Mouse (Mus musculus) cortical plate, adult 2 months (tissue): ENCODE data around the gene Cxadr. TPM values are rescaled to one million over a fixed set of nuclear protein-coding genes. Genes with fewer than 3 reads are reported as not detected.

Experiments used
- H3K27ac ChIP-seq: fragments of 200-500 bp; 2 replicates; pipeline ENCODE4 v1.5.1; 2012; ENCODE audit warnings: low read length, control low read depth, inconsistent platforms; ENCODE audit not compliant: insufficient read depth
- H3K4me1 ChIP-seq: fragments of 200-500 bp; 2 replicates; pipeline ENCODE4 v1.6.1; 2011; ENCODE audit warnings: low read length; ENCODE audit not compliant: control insufficient read depth, insufficient read depth
- H3K4me3 ChIP-seq: fragments of 200-500 bp; 2 replicates; pipeline ENCODE4 v1.5.1; 2011; ENCODE audit warnings: mild to moderate bottlenecking, low read length, control low read depth; ENCODE audit not compliant: insufficient read depth
- CTCF ChIP-seq: fragments of 200-500 bp; IDR thresholded peaks from 2 replicates; pipeline ENCODE4 v1.5.1; 2011; ENCODE audit warnings: mild to moderate bottlenecking, control low read depth, low read length; ENCODE audit not compliant: insufficient read depth; ENCODE audit errors: extremely low read depth
- POLR2A ChIP-seq: fragments of 200-500 bp; IDR thresholded peaks from 2 replicates; pipeline ENCODE4 v1.6.1; 2011; ENCODE audit warnings: mild to moderate bottlenecking, low read length, control low read depth; ENCODE audit not compliant: insufficient read depth; ENCODE audit errors: extremely low read depth
- polyA plus RNA-seq: library from polyadenylated mRNA; depleted of rRNA; stranded (reverse); fragments of >200 nt; gene quantifications from 2 replicates; pipeline ENCODE4 v1.2.3, GENCODE M21; 2012

Cxadr gene
- polyA plus RNA-seq, 1 experiment: 23.1 TPM

DNA sequence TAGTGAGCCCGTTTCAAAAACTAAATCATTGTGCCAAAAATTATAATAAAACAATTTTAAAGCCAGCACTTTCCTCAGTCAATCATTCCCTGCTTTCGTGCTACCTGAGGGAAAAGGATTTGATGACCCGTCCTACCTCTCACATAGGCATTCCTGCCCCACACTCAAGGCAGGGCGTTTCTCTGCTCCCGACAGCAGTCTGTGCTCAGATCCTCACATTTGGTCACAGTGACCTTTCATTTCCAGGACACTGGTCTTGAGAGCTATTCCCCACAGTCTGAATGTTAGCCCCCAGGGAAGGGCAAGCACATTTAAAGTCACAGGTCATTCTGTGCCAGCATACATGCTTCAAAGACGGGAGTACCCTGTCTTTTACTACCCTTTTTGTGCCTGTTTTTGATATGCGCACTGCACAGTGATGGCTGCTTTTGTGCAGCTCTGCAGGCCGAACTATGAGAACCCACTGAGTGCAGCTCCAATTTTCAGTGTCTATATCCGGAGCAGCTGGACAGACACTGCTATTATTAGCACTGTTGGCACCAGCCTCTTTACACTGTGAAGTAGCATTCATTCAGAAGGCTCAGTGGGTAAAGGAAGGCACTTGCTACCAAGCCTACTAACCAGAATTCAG lies 26.3 kb upstream of the Cxadr start:
- Histone ChIP-seq H3K4me1 (no peaks in the 10 kb centered on the region), H3K4me3 (no peak overlapping the region), H3K27ac (no peak overlapping the region)
- TF ChIP-seq POLR2A (no peak), CTCF (no peak)

DNA sequence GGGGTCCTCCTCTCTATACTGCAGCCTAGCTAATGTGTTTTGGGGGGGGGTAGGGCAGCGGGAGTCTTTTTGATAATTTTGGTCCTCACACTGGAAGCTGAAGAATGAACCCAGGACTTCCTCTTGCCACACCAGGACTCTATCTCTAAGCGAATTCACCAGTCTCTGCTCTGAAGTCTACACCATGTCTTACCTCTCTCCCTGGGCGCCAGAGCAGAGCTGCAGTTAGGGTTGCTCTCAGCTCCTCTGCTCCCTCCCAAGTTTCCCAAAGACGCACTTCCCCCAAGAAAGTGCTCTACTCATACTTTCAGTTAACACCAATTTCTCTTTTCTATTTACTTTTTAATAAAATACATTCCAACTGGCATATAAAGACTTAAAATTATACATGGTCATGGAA lies 23.7 kb upstream of the Cxadr start:
- TF ChIP-seq POLR2A (no peak), CTCF (no peak)
- Histone ChIP-seq H3K27ac (no peak overlapping the region), H3K4me1 (no peaks in the 10 kb centered on the region), H3K4me3 (no peak overlapping the region)

DNA sequence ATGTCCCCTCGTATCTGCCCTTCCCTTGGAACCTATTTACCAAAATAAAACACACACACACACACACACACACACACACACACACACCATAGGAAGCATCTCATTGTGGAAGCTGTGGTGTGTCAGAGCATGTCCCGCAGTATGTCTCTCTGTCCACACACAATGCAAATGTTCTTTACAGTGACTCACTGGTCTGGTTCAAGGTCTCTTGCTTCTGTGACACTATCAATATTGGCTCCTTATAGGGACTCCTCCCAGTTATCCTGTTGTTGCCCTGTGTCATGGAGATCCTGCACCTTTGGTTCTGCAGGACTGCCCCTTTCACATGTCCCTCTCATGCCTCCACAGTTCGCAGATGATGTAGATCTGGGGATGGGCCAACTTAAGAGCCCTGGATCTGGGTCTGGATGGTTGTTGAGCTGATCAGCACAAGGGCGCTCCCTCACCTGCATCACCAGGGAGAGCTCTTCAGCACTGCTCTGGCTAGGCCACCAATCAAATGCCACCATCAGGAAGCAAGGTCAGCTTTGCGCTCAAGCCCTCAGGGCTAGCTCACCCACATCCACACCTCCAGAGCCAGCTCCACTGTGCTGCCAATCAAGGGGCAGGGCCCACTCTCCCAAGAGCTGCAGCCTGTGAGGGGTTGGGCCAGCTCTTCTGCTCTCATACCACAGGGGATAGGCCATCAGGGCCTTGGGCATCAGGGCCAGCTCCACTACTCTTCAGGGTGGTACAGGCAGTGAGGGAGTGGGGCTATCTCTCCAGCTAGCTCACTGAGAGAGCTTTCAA lies 21.0 kb upstream of the Cxadr start:
- H3K4me3 ChIP-seq: no peak overlapping the region
- no peaks in the 10 kb centered on the region for H3K4me1 ChIP-seq
- H3K27ac ChIP-seq: no peak overlapping the region
- TF ChIP-seq CTCF (no peak), POLR2A (no peak)

DNA sequence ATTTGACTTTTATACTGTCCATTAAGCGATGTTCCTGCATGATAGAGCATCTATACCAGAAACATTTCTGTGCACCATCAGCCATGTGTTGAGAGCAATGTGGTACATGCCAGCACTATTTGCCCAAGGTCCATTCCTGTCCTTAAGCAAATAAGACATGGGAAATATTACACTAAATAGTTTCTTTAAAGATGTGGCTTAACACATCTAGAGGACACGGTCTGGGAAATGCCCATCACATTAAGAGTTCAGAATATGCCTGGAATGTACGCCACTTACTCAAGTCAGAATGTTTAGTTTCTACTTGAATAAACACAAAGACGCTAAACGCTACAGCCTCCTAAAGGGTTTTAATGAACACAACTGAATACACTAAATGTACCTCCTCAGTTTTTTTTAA lies 18.1 kb upstream of the Cxadr start:
- no peak overlapping the region for H3K4me3 ChIP-seq
- H3K27ac ChIP-seq: no peak overlapping the region
- TF ChIP-seq POLR2A (no peak), CTCF (no peak)
- no peaks in the 10 kb centered on the region for H3K4me1 ChIP-seq

DNA sequence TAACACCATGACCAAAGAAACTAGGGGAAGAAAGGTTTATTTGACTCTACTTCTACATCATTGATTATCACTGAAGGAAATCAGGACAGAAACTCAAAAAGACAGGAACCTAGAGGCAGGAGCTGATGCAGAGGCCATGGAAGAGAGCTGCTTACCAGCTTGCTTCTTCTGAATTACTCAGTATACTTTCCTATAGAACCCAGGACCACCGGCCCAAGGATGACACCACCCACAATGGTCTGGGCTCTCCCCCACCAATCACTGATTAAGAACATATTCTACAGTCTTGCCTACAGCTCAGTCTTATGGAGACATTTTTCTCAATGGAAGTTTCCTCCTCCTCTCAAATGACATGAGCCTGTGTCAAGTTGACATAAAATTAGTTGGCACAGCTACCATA lies 7.2 kb upstream of the Cxadr start:
- H3K4me3 ChIP-seq: no peak overlapping the region
- TF ChIP-seq POLR2A: no peak
- no peaks in the 10 kb centered on the region for H3K4me1 ChIP-seq
- no peak overlapping the region for H3K27ac ChIP-seq

DNA sequence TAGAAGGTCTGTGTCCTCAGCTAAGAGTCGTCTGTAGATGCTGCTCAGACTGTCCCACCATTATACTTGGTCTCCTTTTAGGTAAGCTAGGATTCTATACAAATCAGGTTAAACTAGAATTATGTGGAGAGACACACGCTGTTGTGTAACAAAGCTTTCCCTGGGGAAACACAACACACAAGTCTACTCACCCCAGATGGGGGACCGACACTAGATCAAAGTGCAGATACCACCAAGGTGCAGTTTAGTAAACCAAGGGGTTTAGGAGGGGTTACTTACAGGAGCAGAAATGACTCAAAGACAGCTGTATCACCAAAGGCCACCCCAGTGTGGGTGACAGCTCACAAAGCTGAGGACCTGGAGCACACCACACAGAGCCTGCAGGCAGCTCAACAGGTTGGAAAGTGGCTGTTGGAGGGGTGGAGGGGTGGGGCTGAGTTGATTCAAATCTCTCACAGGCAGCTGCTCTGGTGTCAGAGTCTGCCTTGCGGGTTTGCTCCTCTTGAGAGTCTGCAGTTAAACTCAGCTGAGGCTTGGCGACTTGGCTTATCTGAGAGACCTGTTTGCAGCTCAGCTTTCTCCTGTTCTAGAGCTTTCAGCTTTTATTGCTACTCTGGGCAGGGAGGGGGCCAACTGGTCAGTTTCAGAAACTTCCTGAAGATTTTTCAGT lies 6.5 kb upstream of the Cxadr start:
- Histone ChIP-seq H3K4me3 (no peak overlapping the region), H3K27ac (no peak overlapping the region), H3K4me1 (no peaks in the 10 kb centered on the region)
- TF ChIP-seq POLR2A (no peak), CTCF (no peak)

DNA sequence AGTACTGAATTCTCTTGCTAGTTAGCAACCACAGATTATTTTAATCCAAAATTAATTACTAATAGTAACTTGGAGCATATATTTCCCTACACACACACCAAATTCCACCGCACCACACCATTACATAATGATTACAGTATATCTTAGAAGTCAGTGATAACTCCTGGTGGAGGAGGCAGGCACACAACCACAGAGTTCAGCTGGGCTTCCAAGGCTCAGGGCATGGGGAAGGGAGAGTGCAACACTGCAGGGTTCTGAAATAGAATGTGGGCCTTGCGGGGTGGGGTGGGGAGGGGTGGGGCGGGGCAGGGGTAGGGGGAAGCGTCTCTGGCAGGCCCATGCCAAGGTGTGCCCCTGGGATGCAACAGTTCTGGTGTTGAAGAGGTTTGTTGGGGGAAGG lies 5.7 kb upstream of the Cxadr start:
- Histone ChIP-seq H3K27ac (no peak overlapping the region), H3K4me3 (no peak overlapping the region), H3K4me1 (no peaks in the 10 kb centered on the region)
- TF ChIP-seq CTCF: no peak
- no peak for TF ChIP-seq POLR2A

DNA sequence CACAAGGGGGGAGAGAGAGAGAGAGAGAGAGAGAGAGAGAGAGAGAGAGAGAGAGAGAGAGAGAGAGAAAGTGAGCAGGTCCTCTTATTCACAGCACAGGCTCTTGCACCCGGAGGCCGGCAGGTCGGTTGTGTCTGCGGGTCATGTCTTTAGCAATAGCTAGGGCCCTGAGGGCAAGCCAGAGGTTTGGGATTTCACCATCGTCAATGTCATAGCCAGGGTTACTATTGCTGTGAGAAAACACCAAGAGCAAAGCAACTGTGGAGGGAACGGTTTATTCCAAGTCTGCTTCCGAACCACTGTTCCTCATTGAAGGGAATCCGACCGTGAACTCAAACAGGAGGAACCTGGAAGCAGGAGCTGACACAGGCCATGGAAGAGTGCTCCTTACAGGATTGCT lies 5.2 kb upstream of the Cxadr start:
- no peak overlapping the region for H3K4me3 ChIP-seq
- H3K4me1 ChIP-seq: no peaks in the 10 kb centered on the region
- TF ChIP-seq POLR2A (no peak), CTCF (no peak)
- H3K27ac ChIP-seq: no peak overlapping the region

DNA sequence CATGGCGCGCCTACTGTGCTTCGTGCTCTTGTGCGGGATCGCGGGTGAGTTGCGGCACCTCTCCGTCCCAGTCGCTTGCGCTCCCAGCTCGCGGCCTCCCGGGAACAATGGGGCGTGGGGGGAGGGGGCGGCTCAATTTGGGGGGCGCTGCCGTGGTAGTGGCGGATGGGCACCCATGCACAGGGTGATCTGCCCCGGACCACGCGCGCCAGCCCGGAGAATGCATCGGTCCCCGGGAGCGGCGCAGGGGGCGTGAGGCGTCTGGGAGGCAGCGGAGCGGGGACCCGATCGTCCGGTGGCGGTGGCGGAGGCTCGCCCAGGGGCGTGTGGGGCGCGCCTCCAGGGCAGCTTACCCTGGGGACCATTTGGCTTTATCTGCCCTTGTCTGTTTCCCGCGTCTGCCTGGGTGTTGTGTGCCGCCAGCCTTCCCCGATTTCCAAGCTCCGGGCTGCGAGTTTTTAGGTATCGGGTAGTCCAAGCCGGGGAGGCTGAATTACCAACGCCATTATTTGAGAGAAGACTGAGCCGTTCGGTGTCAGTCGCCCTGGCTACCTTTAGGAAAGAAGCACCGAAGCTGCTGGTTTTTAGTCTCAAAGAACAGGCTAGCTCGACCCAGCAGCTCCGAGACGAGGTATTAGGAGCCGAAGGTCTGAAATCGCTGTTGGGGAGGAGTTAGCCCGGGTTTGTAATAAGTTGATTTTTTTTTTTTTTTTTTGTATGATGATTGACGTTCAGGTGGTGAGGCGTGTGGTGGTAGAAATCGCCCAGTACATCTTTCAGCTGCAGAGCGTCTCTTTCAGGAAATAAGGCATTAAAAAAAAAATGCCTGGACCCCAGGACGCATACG lies 765 bp downstream of the Cxadr start:
- no peak for TF ChIP-seq CTCF
- TF ChIP-seq POLR2A: no peak
- Histone ChIP-seq H3K27ac (0 out of 2 replicates have a peak overlapping the region, but pooled peaks have one; percentile 11), H3K4me1 (peaks cover 3% of the 10 kb centered on the region), H3K4me3 (peak overlapping the region; percentile 81)

DNA sequence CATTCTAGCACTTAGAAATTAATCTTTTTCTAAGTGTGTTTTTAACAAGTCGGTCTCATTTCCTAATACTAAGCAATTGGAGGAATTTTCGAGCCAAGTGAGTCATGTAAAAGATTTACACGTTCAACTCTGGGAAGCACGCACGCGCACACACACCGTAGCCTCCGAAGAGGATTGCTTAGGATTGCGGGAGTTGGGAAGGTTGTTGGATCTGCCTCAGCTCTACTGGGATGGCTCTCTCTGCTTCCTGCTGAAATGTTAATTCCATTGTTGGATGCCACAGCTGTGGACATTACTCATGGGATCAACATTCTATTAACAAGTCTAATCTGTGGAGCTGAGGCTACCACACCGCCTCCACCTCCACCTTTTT lies 1.4 kb downstream of the Cxadr start:
- H3K4me1 ChIP-seq: peaks cover 3% of the 10 kb centered on the region
- H3K4me3 ChIP-seq: peak overlapping the region; percentile 81
- TF ChIP-seq CTCF (no peak), POLR2A (0 out of 2 replicates have a peak, but pooled peaks have one; percentile 21)
- no peak overlapping the region for H3K27ac ChIP-seq
